Mouse (Mus musculus): ENCODE data around the gene Tes. TPM values are rescaled to one million over a fixed set of nuclear protein-coding genes. Genes with fewer than 3 reads are reported as not detected.

The Tes gene
- polyA plus RNA-seq, 1 experiment, result 112 TPM

DNA sequence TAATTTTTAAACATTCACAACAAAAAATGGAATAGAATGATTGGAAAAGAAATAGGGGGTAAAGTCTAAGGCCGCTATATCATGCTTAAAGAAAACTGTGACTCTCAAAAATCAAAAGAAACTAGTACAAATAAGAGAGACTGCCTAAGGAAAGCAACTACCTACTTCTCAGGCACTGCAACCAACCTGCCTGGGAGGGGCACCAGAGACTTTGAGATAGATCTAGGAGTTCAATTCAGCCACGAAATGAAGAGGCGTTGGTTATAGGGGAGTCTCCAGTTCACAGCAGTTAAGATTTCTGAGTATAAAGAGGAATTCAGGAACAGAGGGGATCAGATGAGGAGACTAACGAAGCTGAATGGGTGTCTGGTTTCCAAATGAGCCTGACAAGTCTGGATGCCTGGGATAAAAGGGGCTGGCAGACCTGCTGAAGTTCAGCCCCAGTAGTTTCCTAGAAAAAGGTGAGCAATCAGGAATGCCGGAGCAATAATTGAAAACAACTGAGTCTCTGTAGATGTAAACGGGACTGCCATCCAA lies 45.7 kb downstream of the Tes start:
- TF ChIP-seq MYOG (IDR thresholded peaks at IDR 0.05; ENCODE audit: control insufficient read depth, extremely low read depth, insufficient read length), result no peak
- TF ChIP-seq CEBPB (IDR thresholded peaks at IDR 0.05; ENCODE audit: low read depth), result no peak
- TF ChIP-seq MAX (IDR thresholded peaks at IDR 0.05), result no peak
- TF ChIP-seq USF1 (IDR thresholded peaks at IDR 0.05; ENCODE audit: low read depth), result no peak
- no peak for TF ChIP-seq MYOD1 (IDR thresholded peaks at IDR 0.05; ENCODE audit: control insufficient read depth, insufficient read length, low read depth)
- no peak for TF ChIP-seq CTCF (IDR thresholded peaks at IDR 0.05; ENCODE audit: control insufficient read depth, insufficient read depth, insufficient read length)
- no peak for TF ChIP-seq FOSL1 (IDR thresholded peaks at IDR 0.05; ENCODE audit: insufficient read depth, low read length, poor library complexity, severe bottlenecking)
- H3K27me3 ChIP-seq (ENCODE audit: control insufficient read depth, insufficient read depth, insufficient read length), result no peaks in the 10 kb centered on the region
- no peaks in the 10 kb centered on the region for H3K79me3 ChIP-seq (ENCODE audit: low read depth)
- H3K4me3 ChIP-seq (ENCODE audit: insufficient read depth, poor library complexity, severe bottlenecking), result no peak overlapping the region
- no peaks in the 10 kb centered on the region for H3K79me2 ChIP-seq (ENCODE audit: control insufficient read depth, insufficient read depth)
- H3K36me3 ChIP-seq (ENCODE audit: control insufficient read depth, insufficient read depth), result no peaks in the 10 kb centered on the region
- no peak overlapping the region for H3ac ChIP-seq (ENCODE audit: control insufficient read depth, insufficient read length, low read depth)

DNA sequence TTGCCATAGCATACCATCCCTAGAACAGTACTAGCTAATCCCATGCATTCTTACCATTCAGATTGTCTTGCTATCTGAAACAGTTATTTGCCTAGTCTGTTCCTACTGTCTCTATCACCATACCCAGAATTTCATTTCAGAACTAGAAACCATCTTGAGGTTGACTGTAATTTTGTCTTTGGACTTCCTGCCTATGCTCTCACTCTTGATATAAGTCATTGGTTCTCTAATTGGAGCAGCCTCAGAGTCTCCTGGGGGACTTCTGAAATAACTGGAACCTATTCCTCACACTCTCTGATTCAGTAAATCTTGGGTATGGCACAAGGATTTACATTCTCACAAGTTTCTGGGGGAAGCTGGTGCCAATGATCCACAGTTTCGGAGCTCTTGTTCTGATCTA lies 47.1 kb downstream of the Tes start:
- Histone ChIP-seq H3K79me2 (ENCODE audit: control insufficient read depth, insufficient read depth) (no peaks in the 10 kb centered on the region), H3K79me3 (ENCODE audit: low read depth) (no peaks in the 10 kb centered on the region), H3K27me3 (ENCODE audit: control insufficient read depth, insufficient read depth, insufficient read length) (no peaks in the 10 kb centered on the region), H3K36me3 (ENCODE audit: control insufficient read depth, insufficient read depth) (no peaks in the 10 kb centered on the region), H3K4me3 (ENCODE audit: insufficient read depth, poor library complexity, severe bottlenecking) (no peak overlapping the region), H3ac (ENCODE audit: control insufficient read depth, insufficient read length, low read depth) (no peak overlapping the region)
- no peak for TF ChIP-seq CEBPB (IDR thresholded peaks at IDR 0.05; ENCODE audit: low read depth)
- TF ChIP-seq MYOD1 (IDR thresholded peaks at IDR 0.05; ENCODE audit: control insufficient read depth, insufficient read length, low read depth), result no peak
- TF ChIP-seq MYOG (IDR thresholded peaks at IDR 0.05; ENCODE audit: control insufficient read depth, extremely low read depth, insufficient read length), result no peak
- TF ChIP-seq MAX (IDR thresholded peaks at IDR 0.05), result no peak
- TF ChIP-seq CTCF (IDR thresholded peaks at IDR 0.05; ENCODE audit: control insufficient read depth, insufficient read depth, insufficient read length), result no peak
- TF ChIP-seq FOSL1 (IDR thresholded peaks at IDR 0.05; ENCODE audit: insufficient read depth, low read length, poor library complexity, severe bottlenecking), result no peak
- TF ChIP-seq USF1 (IDR thresholded peaks at IDR 0.05; ENCODE audit: low read depth), result no peak

DNA sequence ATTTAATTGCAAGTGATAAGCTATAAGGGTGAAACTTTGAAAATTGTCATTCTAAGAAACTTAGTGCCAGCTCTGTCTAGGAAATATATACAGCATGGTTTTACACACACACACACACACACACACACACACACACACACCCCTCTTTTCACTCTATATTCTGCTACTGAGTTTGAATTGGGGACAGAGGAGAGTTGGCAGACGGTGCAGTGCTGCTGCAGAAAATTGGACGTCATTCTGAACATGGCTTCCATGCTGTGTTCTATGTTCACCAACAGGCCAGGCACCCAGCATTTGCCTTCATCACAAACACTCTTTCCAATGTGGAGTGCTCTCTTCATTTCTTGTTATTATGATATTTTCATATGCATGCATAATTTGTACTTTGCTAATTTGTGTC lies 48.0 kb downstream of the Tes start:
- Histone ChIP-seq H3ac (ENCODE audit: control insufficient read depth, insufficient read length, low read depth) (no peak overlapping the region), H3K27me3 (ENCODE audit: control insufficient read depth, insufficient read depth, insufficient read length) (no peaks in the 10 kb centered on the region), H3K79me3 (ENCODE audit: low read depth) (no peaks in the 10 kb centered on the region), H3K79me2 (ENCODE audit: control insufficient read depth, insufficient read depth) (no peaks in the 10 kb centered on the region), H3K4me3 (ENCODE audit: insufficient read depth, poor library complexity, severe bottlenecking) (no peak overlapping the region), H3K36me3 (ENCODE audit: control insufficient read depth, insufficient read depth) (no peaks in the 10 kb centered on the region)
- no peak for TF ChIP-seq FOSL1 (IDR thresholded peaks at IDR 0.05; ENCODE audit: insufficient read depth, low read length, poor library complexity, severe bottlenecking)
- no peak for TF ChIP-seq USF1 (IDR thresholded peaks at IDR 0.05; ENCODE audit: low read depth)
- TF ChIP-seq CEBPB (IDR thresholded peaks at IDR 0.05; ENCODE audit: low read depth), result no peak
- TF ChIP-seq MAX (IDR thresholded peaks at IDR 0.05), result no peak
- TF ChIP-seq MYOG (IDR thresholded peaks at IDR 0.05; ENCODE audit: control insufficient read depth, extremely low read depth, insufficient read length), result no peak
- TF ChIP-seq MYOD1 (IDR thresholded peaks at IDR 0.05; ENCODE audit: control insufficient read depth, insufficient read length, low read depth), result no peak
- TF ChIP-seq CTCF (IDR thresholded peaks at IDR 0.05; ENCODE audit: control insufficient read depth, insufficient read depth, insufficient read length), result no peak

DNA sequence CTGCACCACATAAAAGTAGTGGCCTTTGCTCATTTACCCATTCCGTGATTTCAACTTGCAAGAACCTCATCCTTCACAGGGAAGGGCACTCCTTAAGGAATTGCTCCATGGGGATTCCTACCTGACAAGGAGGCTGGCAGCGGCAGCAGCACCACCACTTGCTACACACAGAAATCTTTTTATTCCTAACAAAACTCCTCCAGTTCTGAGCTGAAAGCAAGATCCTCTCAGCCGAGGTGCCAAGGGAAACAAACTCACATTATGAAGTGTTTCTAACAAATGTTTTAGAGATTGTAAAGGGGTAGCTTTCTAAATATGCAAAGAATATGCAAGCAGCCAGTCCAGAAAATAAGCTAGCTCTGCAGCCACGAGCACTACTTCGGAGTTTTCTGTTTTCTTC lies 49.6 kb downstream of the Tes start:
- no peak overlapping the region for H3K4me3 ChIP-seq (ENCODE audit: insufficient read depth, poor library complexity, severe bottlenecking)
- H3K79me2 ChIP-seq (ENCODE audit: control insufficient read depth, insufficient read depth), result no peaks in the 10 kb centered on the region
- no peaks in the 10 kb centered on the region for H3K27me3 ChIP-seq (ENCODE audit: control insufficient read depth, insufficient read depth, insufficient read length)
- H3ac ChIP-seq (ENCODE audit: control insufficient read depth, insufficient read length, low read depth), result no peak overlapping the region
- H3K36me3 ChIP-seq (ENCODE audit: control insufficient read depth, insufficient read depth), result no peaks in the 10 kb centered on the region
- no peaks in the 10 kb centered on the region for H3K79me3 ChIP-seq (ENCODE audit: low read depth)
- no peak for TF ChIP-seq MYOG (IDR thresholded peaks at IDR 0.05; ENCODE audit: control insufficient read depth, extremely low read depth, insufficient read length)
- TF ChIP-seq USF1 (IDR thresholded peaks at IDR 0.05; ENCODE audit: low read depth), result no peak
- TF ChIP-seq CEBPB (IDR thresholded peaks at IDR 0.05; ENCODE audit: low read depth), result no peak
- no peak for TF ChIP-seq MYOD1 (IDR thresholded peaks at IDR 0.05; ENCODE audit: control insufficient read depth, insufficient read length, low read depth)
- TF ChIP-seq CTCF (IDR thresholded peaks at IDR 0.05; ENCODE audit: control insufficient read depth, insufficient read depth, insufficient read length), result no peak
- TF ChIP-seq FOSL1 (IDR thresholded peaks at IDR 0.05; ENCODE audit: insufficient read depth, low read length, poor library complexity, severe bottlenecking), result no peak
- TF ChIP-seq MAX (IDR thresholded peaks at IDR 0.05), result no peak

DNA sequence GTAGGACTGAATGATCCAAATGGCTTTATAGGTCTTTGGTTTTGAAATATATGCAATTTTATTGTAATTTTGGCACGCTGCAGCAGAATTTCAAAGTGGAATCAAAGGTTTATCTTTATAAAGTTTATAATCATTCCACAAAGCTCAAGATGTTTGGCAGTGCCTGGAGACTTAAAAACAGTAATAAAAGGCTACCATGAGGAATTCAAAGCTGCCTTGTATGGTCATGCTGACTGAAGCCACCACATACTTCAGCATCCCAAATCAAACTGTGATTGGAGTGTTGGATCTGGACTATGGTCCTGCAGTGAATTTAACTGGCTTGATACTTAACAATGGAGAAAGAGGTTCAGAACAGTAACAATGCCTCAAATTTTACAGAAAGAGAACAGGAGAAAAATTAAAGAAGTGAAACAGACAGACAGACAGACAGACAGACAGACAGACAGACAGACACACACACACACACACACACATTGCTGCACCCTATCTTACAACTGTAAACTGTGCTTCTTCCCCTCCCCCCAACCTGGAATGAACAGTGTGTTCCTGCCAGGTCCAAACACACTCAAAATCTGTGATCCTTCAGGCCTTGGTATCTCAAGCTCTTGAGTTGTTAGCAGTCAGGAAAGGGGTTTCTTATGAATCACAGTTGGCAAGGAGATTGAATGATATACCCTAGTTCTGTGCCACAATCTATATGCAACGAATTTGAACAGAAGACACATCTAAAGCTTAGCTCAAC lies 50.3 kb downstream of the Tes start:
- no peaks in the 10 kb centered on the region for H3K36me3 ChIP-seq (ENCODE audit: control insufficient read depth, insufficient read depth)

More for the DNA sequence above, 50.3 kb downstream of the Tes start:
- Histone ChIP-seq H3K4me3 (ENCODE audit: insufficient read depth, poor library complexity, severe bottlenecking) (no peak overlapping the region), H3K79me2 (ENCODE audit: control insufficient read depth, insufficient read depth) (no peaks in the 10 kb centered on the region), H3K27me3 (ENCODE audit: control insufficient read depth, insufficient read depth, insufficient read length) (no peaks in the 10 kb centered on the region), H3K79me3 (ENCODE audit: low read depth) (no peaks in the 10 kb centered on the region), H3ac (ENCODE audit: control insufficient read depth, insufficient read length, low read depth) (no peak overlapping the region)
- TF ChIP-seq FOSL1 (IDR thresholded peaks at IDR 0.05; ENCODE audit: insufficient read depth, low read length, poor library complexity, severe bottlenecking), result no peak
- no peak for TF ChIP-seq CEBPB (IDR thresholded peaks at IDR 0.05; ENCODE audit: low read depth)
- TF ChIP-seq MYOD1 (IDR thresholded peaks at IDR 0.05; ENCODE audit: control insufficient read depth, insufficient read length, low read depth), result no peak
- no peak for TF ChIP-seq USF1 (IDR thresholded peaks at IDR 0.05; ENCODE audit: low read depth)
- TF ChIP-seq MYOG (IDR thresholded peaks at IDR 0.05; ENCODE audit: control insufficient read depth, extremely low read depth, insufficient read length), result no peak
- TF ChIP-seq MAX (IDR thresholded peaks at IDR 0.05), result no peak
- no peak for TF ChIP-seq CTCF (IDR thresholded peaks at IDR 0.05; ENCODE audit: control insufficient read depth, insufficient read depth, insufficient read length)

All from C2C12 (cell line).